Mouse (Mus musculus) midbrain, embryonic 11.5 days (tissue): Measurements from ENCODE around the gene Tgm4. TPM values are rescaled to one million over a fixed set of nuclear protein-coding genes. Genes with fewer than 3 reads are reported as not detected.
A peak's percentile ranks its signal among the peaks of the same experiment; 100 is the strongest.

ENCODE experiments used
- ATAC-seq: fragments of 200-750 bp; cut with Nextera tagmentation; 2 replicates; pipeline ENCODE4 v1.8.0; 2017; ENCODE audit warnings: moderate TSS enrichment, moderate library complexity; ENCODE audit not compliant: low FRiP score
- DNase-seq: peaks from one replicate; pipeline ENCODE4 v3.0.0; 2015; ENCODE audit warnings: low spot score; ENCODE audit errors: missing footprints
- H3K27ac ChIP-seq: fragments of 300-500 bp; sonication (generic); 2 replicates; pipeline ENCODE4 v1.5.1; 2014; ENCODE audit warnings: low read depth, low read length
- H3K27me3 ChIP-seq: fragments of 300-500 bp; sonication (generic); 2 replicates; pipeline ENCODE4 v1.6.1; 2014; ENCODE audit warnings: mild to moderate bottlenecking, low read length, moderate library complexity, mixed read lengths; ENCODE audit not compliant: control insufficient read depth, insufficient read depth
- H3K36me3 ChIP-seq: fragments of 300-500 bp; sonication (generic); 2 replicates; pipeline ENCODE4 v1.6.1; 2014; ENCODE audit warnings: mild to moderate bottlenecking, low read length, moderate library complexity, mixed read lengths; ENCODE audit not compliant: control insufficient read depth, insufficient read depth
- H3K4me1 ChIP-seq: fragments of 300-500 bp; sonication (generic); 2 replicates; pipeline ENCODE4 v1.6.1; 2014; ENCODE audit warnings: low read length; ENCODE audit not compliant: control insufficient read depth, insufficient read depth
- H3K4me2 ChIP-seq: fragments of 300-500 bp; sonication (generic); 2 replicates; pipeline ENCODE4 v1.6.1; 2014; ENCODE audit warnings: mild to moderate bottlenecking, moderate library complexity
- H3K4me3 ChIP-seq: fragments of 300-500 bp; sonication (generic); 2 replicates; pipeline ENCODE4 v1.5.1; 2014; ENCODE audit warnings: low read depth, low read length
- H3K9ac ChIP-seq: fragments of 300-500 bp; sonication (generic); 2 replicates; pipeline ENCODE4 v1.6.1; 2014; ENCODE audit warnings: low read length
- H3K9me3 ChIP-seq: fragments of 300-500 bp; sonication (generic); 2 replicates; pipeline ENCODE4 v1.6.1; 2016; ENCODE audit warnings: low read length; ENCODE audit not compliant: control insufficient read depth
- WGBS: fragments of 180-500 bp; shearing (Covaris S2); extraction: QIAGEN DNeasy Blood & Tissue Kit; methylation state at CpG from one replicate; pipeline ENCODE4 v1.1.7; 2014; 5-methylcytosine and 5-hydroxymethylcytosine counted together
- polyA plus RNA-seq: library from polyadenylated mRNA; unstranded; fragments of >200 nt; fragmentation: Nextera tagmentation; extraction: Ambion mirVana; gene quantifications from 2 replicates; pipeline ENCODE4 v1.2.1, GENCODE M21; 2014

Tgm4 gene
- polyA plus RNA-seq, 1 experiment from 2014 or later: 0.38 TPM

GRCm38 (mm10) chr9:123031496-123032246 lies 2.9 kb upstream of the Tgm4 start:
- H3K4me2 ChIP-seq: no peak overlapping the region
- no peak overlapping the region for H3K9ac ChIP-seq
- ATAC-seq (no peak), DNase-seq (no peak)
- H3K36me3 ChIP-seq: no peaks in the 10 kb centered on the region
- no peak overlapping the region for H3K4me3 ChIP-seq
- H3K4me1 ChIP-seq: no peaks in the 10 kb centered on the region
- H3K9me3 ChIP-seq: no peaks in the 10 kb centered on the region
- 88% methylated on average over 13 of the region's 13 CpGs for WGBS
- no peaks in the 10 kb centered on the region for H3K27me3 ChIP-seq
- H3K27ac ChIP-seq: no peak overlapping the region

- Histone ChIP-seq H3K27me3 (no peaks in the 10 kb centered on the region), H3K4me1 (no peaks in the 10 kb centered on the region), H3K36me3 (no peaks in the 10 kb centered on the region), H3K9me3 (no peaks in the 10 kb centered on the region), H3K9ac (no peak overlapping the region), H3K4me3 (no peak overlapping the region), H3K27ac (no peak overlapping the region), H3K4me2 (no peak overlapping the region)
- ATAC-seq (no peak), DNase-seq (no peak)
- 95% methylated on average over 1 of the region's 1 CpGs for WGBS
Measured at GRCm38 (mm10) chr9:123047665-123048064, 13.1 kb downstream of the Tgm4 start.

- no peak for DNase-seq
- H3K27ac ChIP-seq: no peak overlapping the region
- H3K4me2 ChIP-seq: no peak overlapping the region
- H3K9ac ChIP-seq: no peak overlapping the region
- no peak for ATAC-seq
- no peaks in the 10 kb centered on the region for H3K4me1 ChIP-seq
- H3K36me3 ChIP-seq: no peaks in the 10 kb centered on the region
- H3K4me3 ChIP-seq: no peak overlapping the region
- no peaks in the 10 kb centered on the region for H3K9me3 ChIP-seq
- H3K27me3 ChIP-seq: no peaks in the 10 kb centered on the region
Measured at GRCm38 (mm10) chr9:123058724-123059292, 24.3 kb downstream of the Tgm4 start.

DNA sequence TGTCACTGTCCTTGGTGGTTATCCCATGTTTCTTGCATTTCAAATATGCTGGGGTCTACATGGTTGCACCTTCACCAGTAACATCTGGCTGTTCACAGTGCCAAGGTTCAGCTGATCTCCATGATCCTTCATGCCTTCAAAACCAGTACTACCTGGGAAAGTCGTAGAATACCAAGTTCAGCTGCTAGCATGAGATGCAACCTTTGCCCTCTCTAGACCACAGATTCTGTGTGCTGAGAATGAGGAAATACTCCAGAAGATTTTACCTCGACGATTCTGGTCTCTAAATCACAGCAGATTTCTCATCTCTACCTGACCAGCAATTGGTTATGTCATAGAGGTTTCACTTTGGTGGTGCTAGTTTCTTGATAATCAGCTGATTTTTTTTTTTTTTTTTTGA lies 25.6 kb downstream of the Tgm4 start:
- Histone ChIP-seq H3K27ac (no peak overlapping the region), H3K9me3 (no peaks in the 10 kb centered on the region), H3K4me3 (no peak overlapping the region), H3K4me1 (no peaks in the 10 kb centered on the region), H3K27me3 (no peaks in the 10 kb centered on the region), H3K9ac (no peak overlapping the region), H3K4me2 (no peak overlapping the region), H3K36me3 (no peaks in the 10 kb centered on the region)
- ATAC-seq (no peak), DNase-seq (no peak)
- 90% methylated on average over 3 of the region's 3 CpGs for WGBS

GRCm38 (mm10) chr9:123079149-123079548 lies 44.6 kb downstream of the Tgm4 start:
- Histone ChIP-seq H3K27ac (no peak overlapping the region), H3K9ac (no peak overlapping the region), H3K4me2 (no peak overlapping the region), H3K4me1 (no peaks in the 10 kb centered on the region), H3K9me3 (no peaks in the 10 kb centered on the region), H3K36me3 (peaks cover 4% of the 10 kb centered on the region), H3K4me3 (no peak overlapping the region), H3K27me3 (no peaks in the 10 kb centered on the region)
- 94% methylated on average over 5 of the region's 5 CpGs for WGBS
- DNase-seq (peak; percentile 39), ATAC-seq (no peak)

GRCm38 (mm10) chr9:123080355-123080754 lies 45.8 kb downstream of the Tgm4 start:
- no peak overlapping the region for H3K9ac ChIP-seq
- peaks cover 6% of the 10 kb centered on the region for H3K36me3 ChIP-seq
- H3K27me3 ChIP-seq: no peaks in the 10 kb centered on the region
- H3K27ac ChIP-seq: no peak overlapping the region
- no peaks in the 10 kb centered on the region for H3K9me3 ChIP-seq
- H3K4me2 ChIP-seq: no peak overlapping the region
- H3K4me1 ChIP-seq: no peaks in the 10 kb centered on the region
- DNase-seq (no peak), ATAC-seq (no peak)
- no peak overlapping the region for H3K4me3 ChIP-seq
- 92% methylated on average over 7 of the region's 7 CpGs for WGBS

GRCm38 (mm10) chr9:123080796-123081195 lies 46.3 kb downstream of the Tgm4 start:
- peaks cover 6% of the 10 kb centered on the region for H3K36me3 ChIP-seq
- no peak overlapping the region for H3K27ac ChIP-seq
- 71% methylated on average over 1 of the region's 1 CpGs for WGBS
- no peak overlapping the region for H3K4me3 ChIP-seq
- H3K9me3 ChIP-seq: no peaks in the 10 kb centered on the region
- H3K9ac ChIP-seq: no peak overlapping the region
- DNase-seq (no peak), ATAC-seq (no peak)
- H3K4me1 ChIP-seq: no peaks in the 10 kb centered on the region
- no peaks in the 10 kb centered on the region for H3K27me3 ChIP-seq
- no peak overlapping the region for H3K4me2 ChIP-seq

DNA sequence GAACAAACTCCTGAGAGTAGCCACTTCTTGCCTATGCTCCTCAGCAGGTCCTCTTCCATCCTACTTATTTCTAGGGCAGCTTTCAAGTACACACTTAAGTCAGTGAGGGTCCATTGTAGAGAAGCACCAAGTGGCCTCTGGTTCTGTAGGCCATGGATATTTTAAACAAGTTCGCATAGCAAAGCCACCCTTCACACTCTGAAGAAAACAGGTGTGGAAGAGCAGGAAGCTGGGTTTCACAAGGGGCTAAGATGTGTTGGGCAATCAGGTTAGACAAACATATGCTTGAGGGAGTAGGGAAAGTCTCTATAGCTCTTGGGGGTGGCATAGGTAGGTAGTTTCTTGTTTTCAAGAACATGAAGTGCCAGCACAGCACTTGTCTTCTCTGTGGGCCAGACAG lies 50.8 kb downstream of the Tgm4 start:
- ATAC-seq (no peak), DNase-seq (no peak)
- no peak overlapping the region for H3K9ac ChIP-seq
- no peaks in the 10 kb centered on the region for H3K27me3 ChIP-seq
- WGBS: 92% methylated on average over 1 of the region's 1 CpGs
- no peaks in the 10 kb centered on the region for H3K9me3 ChIP-seq
- H3K36me3 ChIP-seq: peaks cover 14% of the 10 kb centered on the region
- no peak overlapping the region for H3K4me2 ChIP-seq
- H3K4me1 ChIP-seq: no peaks in the 10 kb centered on the region
- no peak overlapping the region for H3K27ac ChIP-seq
- H3K4me3 ChIP-seq: no peak overlapping the region

GRCm38 (mm10) chr9:123087558-123087957 lies 53.0 kb downstream of the Tgm4 start:
- WGBS: 92% methylated on average over 3 of the region's 3 CpGs
- no peak overlapping the region for H3K27ac ChIP-seq
- no peaks in the 10 kb centered on the region for H3K27me3 ChIP-seq
- H3K9ac ChIP-seq: no peak overlapping the region
- ATAC-seq (no peak), DNase-seq (no peak)
- H3K4me3 ChIP-seq: no peak overlapping the region
- no peak overlapping the region for H3K4me2 ChIP-seq
- H3K9me3 ChIP-seq: no peaks in the 10 kb centered on the region
- no peaks in the 10 kb centered on the region for H3K4me1 ChIP-seq
- H3K36me3 ChIP-seq: peaks cover 14% of the 10 kb centered on the region
